Mouse (Mus musculus): Measurements from ENCODE around the gene Slc9a1. TPM values are rescaled to one million over a fixed set of nuclear protein-coding genes. Genes with fewer than 3 reads are reported as not detected.
A peak's percentile ranks its signal among the peaks of the same experiment; 100 is the strongest.

Gene Slc9a1
- total and polyA plus RNA-seq, 3 experiments, result 7.3 to 44.6 (median 27.3) TPM

- TF ChIP-seq GATA2 (IDR thresholded peaks at IDR 0.05; ENCODE audit: borderline replicate concordance, low read depth, low read length) (no peak), CTCF (IDR thresholded peaks at IDR 0.05; ENCODE audit: low read depth, low read length) (no peak), TAL1 (conservative IDR thresholded peaks at IDR 0.05; ENCODE audit: low read depth, low read length) (no peak), POLR2AphosphoS5 (IDR thresholded peaks at IDR 0.05; ENCODE audit: insufficient replicate concordance, low read depth, low read length) (no peak), GATA1 (IDR thresholded peaks at IDR 0.05; ENCODE audit: borderline replicate concordance, low read length) (no peak)
- Histone ChIP-seq H3K36me3 (replicated peaks) (peaks cover 63% of the 10 kb centered on the region), H3K4me1 (ENCODE audit: insufficient read depth, low read depth, low read length) (peaks cover 80% of the 10 kb centered on the region), H3K27me3 (ENCODE audit: insufficient read depth, low read length) (no peaks in the 10 kb centered on the region), H3K4me3 (ENCODE audit: low read depth, low read length) (peak overlapping the region; percentile 64; the same call in 1 of the 2 replicates), H3K9me3 (replicated peaks) (no peaks in the 10 kb centered on the region)
- peak; percentile 64 for DNase-seq (ENCODE audit: low spot score)
- ATAC-seq (ENCODE audit: extremely low read depth, insufficient number of reproducible peaks, low FRiP score, poor library complexity, severe bottlenecking), result peak; percentile 71
These were observed 8.9 kb downstream of the Slc9a1 start for GRCm38 (mm10) chr4:133378236-133379045.

- Histone ChIP-seq H3K9me3 (replicated peaks) (no peaks in the 10 kb centered on the region), H3K36me3 (replicated peaks) (peaks cover 62% of the 10 kb centered on the region), H3K4me1 (ENCODE audit: insufficient read depth, low read depth, low read length) (peaks cover 74% of the 10 kb centered on the region), H3K27me3 (ENCODE audit: insufficient read depth, low read length) (no peaks in the 10 kb centered on the region), H3K4me3 (ENCODE audit: low read depth, low read length) (peak overlapping the region; percentile 64; the same call in 1 of the 2 replicates)
- ATAC-seq (ENCODE audit: extremely low read depth, insufficient number of reproducible peaks, low FRiP score, poor library complexity, severe bottlenecking), result no peak
- no peak for DNase-seq (ENCODE audit: low spot score)
- no peak for TF ChIP-seq CTCF (IDR thresholded peaks at IDR 0.05; ENCODE audit: low read depth, low read length)
- TF ChIP-seq TAL1 (conservative IDR thresholded peaks at IDR 0.05; ENCODE audit: low read depth, low read length), result no peak
These were observed 9.5 kb downstream of the Slc9a1 start for GRCm38 (mm10) chr4:133379046-133379347.

GRCm38 (mm10) chr4:133379861-133380260, 10.4 kb downstream of the Slc9a1 start:
- Histone ChIP-seq H3K27me3 (ENCODE audit: insufficient read depth, low read length) (no peaks in the 10 kb centered on the region), H3K9me3 (replicated peaks) (no peaks in the 10 kb centered on the region), H3K36me3 (replicated peaks) (peaks cover 62% of the 10 kb centered on the region), H3K4me3 (ENCODE audit: low read depth, low read length) (peak overlapping the region; percentile 45; the same call in 1 of the 2 replicates), H3K4me1 (ENCODE audit: insufficient read depth, low read depth, low read length) (peaks cover 66% of the 10 kb centered on the region)
- no peak for DNase-seq (ENCODE audit: low spot score)
- ATAC-seq (ENCODE audit: extremely low read depth, insufficient number of reproducible peaks, low FRiP score, poor library complexity, severe bottlenecking), result no peak
- TF ChIP-seq GATA1 (IDR thresholded peaks at IDR 0.05; ENCODE audit: borderline replicate concordance, low read length), result no peak
- no peak for TF ChIP-seq POLR2AphosphoS5 (IDR thresholded peaks at IDR 0.05; ENCODE audit: insufficient replicate concordance, low read depth, low read length)
- no peak for TF ChIP-seq CTCF (IDR thresholded peaks at IDR 0.05; ENCODE audit: low read depth, low read length)
- TF ChIP-seq GATA2 (IDR thresholded peaks at IDR 0.05; ENCODE audit: borderline replicate concordance, low read depth, low read length), result no peak
- TF ChIP-seq TAL1 (conservative IDR thresholded peaks at IDR 0.05; ENCODE audit: low read depth, low read length), result no peak

- ATAC-seq (ENCODE audit: extremely low read depth, insufficient number of reproducible peaks, low FRiP score, poor library complexity, severe bottlenecking) (no peak), DNase-seq (ENCODE audit: low spot score) (no peak)
- Histone ChIP-seq H3K36me3 (replicated peaks) (peaks cover 62% of the 10 kb centered on the region), H3K9me3 (replicated peaks) (no peaks in the 10 kb centered on the region), H3K4me3 (ENCODE audit: low read depth, low read length) (no peak overlapping the region), H3K4me1 (ENCODE audit: insufficient read depth, low read depth, low read length) (peaks cover 60% of the 10 kb centered on the region), H3K27me3 (ENCODE audit: insufficient read depth, low read length) (no peaks in the 10 kb centered on the region)
- TF ChIP-seq CTCF (IDR thresholded peaks at IDR 0.05; ENCODE audit: low read depth, low read length) (no peak), TAL1 (conservative IDR thresholded peaks at IDR 0.05; ENCODE audit: low read depth, low read length) (no peak), GATA2 (IDR thresholded peaks at IDR 0.05; ENCODE audit: borderline replicate concordance, low read depth, low read length) (no peak), GATA1 (IDR thresholded peaks at IDR 0.05; ENCODE audit: borderline replicate concordance, low read length) (no peak), POLR2AphosphoS5 (IDR thresholded peaks at IDR 0.05; ENCODE audit: insufficient replicate concordance, low read depth, low read length) (no peak)
These were observed 11.0 kb downstream of the Slc9a1 start for GRCm38 (mm10) chr4:133380532-133380931.

- Histone ChIP-seq H3K4me1 (ENCODE audit: insufficient read depth, low read depth, low read length) (peaks cover 54% of the 10 kb centered on the region), H3K4me3 (ENCODE audit: low read depth, low read length) (no peak overlapping the region), H3K27me3 (ENCODE audit: insufficient read depth, low read length) (no peaks in the 10 kb centered on the region), H3K36me3 (replicated peaks) (peaks cover 62% of the 10 kb centered on the region), H3K9me3 (replicated peaks) (no peaks in the 10 kb centered on the region)
- ATAC-seq (ENCODE audit: extremely low read depth, insufficient number of reproducible peaks, low FRiP score, poor library complexity, severe bottlenecking) (no peak), DNase-seq (ENCODE audit: low spot score) (no peak)
- TF ChIP-seq POLR2AphosphoS5 (IDR thresholded peaks at IDR 0.05; ENCODE audit: insufficient replicate concordance, low read depth, low read length) (no peak), GATA1 (IDR thresholded peaks at IDR 0.05; ENCODE audit: borderline replicate concordance, low read length) (no peak), TAL1 (conservative IDR thresholded peaks at IDR 0.05; ENCODE audit: low read depth, low read length) (no peak), GATA2 (IDR thresholded peaks at IDR 0.05; ENCODE audit: borderline replicate concordance, low read depth, low read length) (no peak), CTCF (IDR thresholded peaks at IDR 0.05; ENCODE audit: low read depth, low read length) (no peak)
These were observed 11.6 kb downstream of the Slc9a1 start for GRCm38 (mm10) chr4:133381141-133381540.

GRCm38 (mm10) chr4:133386061-133386797, 16.7 kb downstream of the Slc9a1 start:
- Histone ChIP-seq H3K27me3 (ENCODE audit: insufficient read depth, low read length) (no peaks in the 10 kb centered on the region), H3K4me3 (ENCODE audit: low read depth, low read length) (no peak overlapping the region), H3K4me1 (ENCODE audit: insufficient read depth, low read depth, low read length) (peaks cover 32% of the 10 kb centered on the region), H3K36me3 (replicated peaks) (peaks cover 79% of the 10 kb centered on the region), H3K9me3 (replicated peaks) (no peaks in the 10 kb centered on the region)
- TF ChIP-seq POLR2AphosphoS5 (IDR thresholded peaks at IDR 0.05; ENCODE audit: insufficient replicate concordance, low read depth, low read length) (no peak), TAL1 (conservative IDR thresholded peaks at IDR 0.05; ENCODE audit: low read depth, low read length) (no peak), GATA1 (IDR thresholded peaks at IDR 0.05; ENCODE audit: borderline replicate concordance, low read length) (no peak), CTCF (IDR thresholded peaks at IDR 0.05; ENCODE audit: low read depth, low read length) (no peak), GATA2 (IDR thresholded peaks at IDR 0.05; ENCODE audit: borderline replicate concordance, low read depth, low read length) (no peak)
- no peak for DNase-seq (ENCODE audit: low spot score)
- no peak for ATAC-seq (ENCODE audit: extremely low read depth, insufficient number of reproducible peaks, low FRiP score, poor library complexity, severe bottlenecking)

All from G1E (cell line).